Mouse (Mus musculus) c-Kit-positive CD71-positive TER-119-negative erythroid progenitor cells, embryonic 14.5 days (primary cell): Measurements from ENCODE around the gene Hoxd4.

Experiments
- DNase-seq: peaks from one replicate; pipeline ENCODE4 v3.0.0-alpha.2; 2013; ENCODE audit warnings: low read depth

The Hoxd4 gene

DNA sequence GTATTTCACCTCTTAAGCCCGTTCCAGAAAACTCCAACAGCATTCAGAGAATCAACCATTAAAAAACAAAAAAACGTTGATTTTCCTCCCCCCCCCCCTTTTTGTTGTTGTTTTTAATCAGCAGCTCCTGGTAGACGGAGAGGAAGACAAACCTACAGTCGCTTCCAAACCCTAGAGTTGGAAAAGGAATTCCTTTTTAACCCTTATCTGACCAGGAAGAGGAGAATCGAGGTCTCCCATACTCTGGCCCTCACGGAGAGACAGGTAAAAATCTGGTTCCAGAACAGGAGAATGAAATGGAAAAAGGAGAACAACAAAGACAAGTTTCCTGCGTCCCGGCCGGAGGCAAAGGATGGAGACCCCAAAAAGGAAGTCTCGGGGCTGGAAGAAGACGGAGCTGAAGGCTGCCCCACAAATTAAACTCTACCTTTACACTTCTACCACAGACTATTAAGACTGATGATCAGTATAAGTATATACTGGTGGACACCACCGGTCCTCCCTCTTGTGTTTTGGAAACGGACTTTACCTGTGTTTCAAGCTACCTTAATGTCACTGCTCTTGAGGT is 5.3 kb upstream of the Hoxd4 start:
- no peak for DNase-seq

DNA sequence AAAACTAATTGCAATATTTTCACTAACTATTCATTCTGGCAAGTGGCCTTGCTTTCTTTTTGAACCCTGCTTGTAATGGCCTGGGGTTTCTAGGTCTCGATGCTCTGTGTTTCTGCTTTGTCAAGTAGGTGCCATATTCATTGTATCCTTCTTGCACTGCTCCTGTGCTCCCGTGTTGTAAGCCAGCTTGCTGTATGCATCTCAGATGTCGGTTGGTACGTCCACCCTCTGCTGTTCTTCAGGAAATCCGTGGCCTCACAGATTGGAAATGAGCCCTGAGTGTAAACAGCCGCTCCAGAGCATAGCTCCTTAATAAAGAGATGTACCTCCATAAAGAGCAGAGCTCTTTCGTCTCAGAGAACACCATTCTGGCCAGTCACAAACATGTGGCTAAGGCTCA is 4.1 kb upstream of the Hoxd4 start:
- no peak for DNase-seq

- DNase-seq = no peak
Measured at GRCm38 (mm10) chr2:74708676-74709075, 3.1 kb upstream of the Hoxd4 start.

GRCm38 (mm10) chr2:74709465-74710419 is 2.0 kb upstream of the Hoxd4 start:
- DNase-seq = no peak

GRCm38 (mm10) chr2:74710929-74711543 is 693 bp upstream of the Hoxd4 start:
- DNase-seq = no peak

DNA sequence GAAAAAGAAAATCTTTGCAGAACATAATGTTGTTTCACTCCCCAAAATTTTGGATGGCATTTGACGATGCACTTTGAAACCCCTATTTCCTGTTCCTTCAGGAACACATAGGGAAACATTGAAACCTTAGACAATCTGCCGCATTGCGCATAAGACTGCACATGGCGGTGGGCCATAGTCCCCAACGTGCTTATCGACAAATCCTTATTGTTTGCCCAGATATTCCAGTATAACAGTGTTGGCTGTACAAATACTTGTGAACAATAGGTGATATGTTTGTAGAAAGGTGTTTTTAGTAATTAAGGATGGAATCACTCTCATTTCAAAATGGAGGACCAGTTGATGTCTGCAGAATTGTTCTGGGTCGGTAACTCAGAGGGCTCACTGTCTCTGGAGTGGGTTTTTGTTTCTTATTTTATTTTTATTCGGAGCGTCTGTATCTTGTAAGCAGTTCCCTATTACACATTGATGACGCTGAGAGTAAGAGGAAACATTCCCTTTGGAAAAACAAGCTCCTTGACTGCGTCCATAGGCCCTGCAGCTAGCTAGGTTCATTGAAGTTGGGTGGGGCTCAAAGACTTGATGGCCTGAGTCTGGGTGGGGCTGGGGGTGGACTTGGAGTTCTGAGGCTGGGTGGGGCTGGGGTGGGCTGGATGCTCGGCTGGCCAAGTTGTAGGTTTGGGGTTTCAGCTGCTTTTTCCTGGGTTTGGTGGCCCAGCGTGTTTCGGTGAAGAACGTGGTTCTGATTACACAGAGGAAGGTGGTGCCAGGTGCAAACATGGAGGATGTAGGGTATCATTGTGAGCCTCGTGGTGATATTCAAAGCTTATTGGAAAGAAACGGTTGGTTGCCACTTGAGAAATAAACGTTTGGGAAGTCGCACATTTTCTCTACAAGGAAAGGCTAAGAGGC is 1.8 kb downstream of the Hoxd4 start:
- DNase-seq = no peak

- no peak for DNase-seq
Measured at GRCm38 (mm10) chr2:74714156-74714789, 2.5 kb downstream of the Hoxd4 start.

- no peak for DNase-seq
Measured at GRCm38 (mm10) chr2:74714881-74715280, 3.2 kb downstream of the Hoxd4 start.

DNA sequence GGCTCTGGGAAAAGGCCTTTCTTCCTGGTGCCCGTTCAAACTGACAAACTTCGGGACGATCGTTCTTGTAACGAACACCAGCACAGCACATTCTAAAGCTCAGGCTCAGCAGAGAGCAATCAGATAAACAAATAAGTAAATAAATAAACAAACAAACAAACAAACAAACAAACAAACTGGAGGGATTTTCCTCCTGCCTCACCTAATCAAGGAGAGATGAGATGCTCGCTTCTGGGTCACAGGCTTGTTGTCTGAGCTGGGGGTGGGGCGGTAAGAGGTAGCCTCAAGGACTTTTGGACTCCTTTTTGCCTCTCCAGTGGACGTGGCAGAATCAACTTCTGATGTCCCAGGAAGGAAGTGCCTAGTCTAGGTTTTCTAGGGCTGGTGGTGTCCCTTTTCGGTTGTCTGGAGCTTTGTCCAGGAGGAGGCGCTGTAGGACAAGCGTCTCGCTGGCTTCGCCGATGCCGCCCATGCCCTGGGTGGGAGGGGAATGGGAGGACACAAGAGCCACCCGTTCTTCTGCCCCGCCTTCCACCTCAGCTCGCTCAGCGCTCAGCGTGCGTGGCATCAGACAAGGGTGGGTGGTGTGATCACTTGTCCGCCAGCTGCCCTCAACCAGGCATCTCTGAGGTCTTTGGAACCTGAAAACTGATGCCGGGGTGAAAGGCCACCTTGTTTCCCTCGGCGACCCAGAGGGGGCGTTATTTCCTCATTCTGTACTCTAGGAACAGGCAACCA is 3.9 kb downstream of the Hoxd4 start:
- peak; percentile 63 for DNase-seq

DNA sequence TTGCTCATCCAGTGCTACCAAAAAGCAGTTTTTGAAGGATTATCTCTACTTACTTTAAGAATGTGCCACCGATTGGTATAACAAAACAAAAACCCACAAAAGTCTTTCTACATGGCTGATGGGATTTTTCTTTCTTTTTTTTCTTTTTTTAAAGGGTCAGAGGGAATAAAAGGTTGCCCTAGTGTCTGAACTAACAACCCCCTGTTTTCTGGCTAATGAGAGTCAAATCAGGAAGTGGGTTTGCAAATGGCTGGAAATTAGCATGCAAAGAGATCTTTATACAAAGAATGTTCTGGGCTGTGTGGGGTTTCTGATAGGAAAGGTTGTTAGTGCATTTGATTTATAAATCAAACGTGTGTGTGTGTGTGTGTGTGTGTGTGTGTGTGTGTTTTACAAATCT is 8.7 kb downstream of the Hoxd4 start:
- DNase-seq = no peak

DNA sequence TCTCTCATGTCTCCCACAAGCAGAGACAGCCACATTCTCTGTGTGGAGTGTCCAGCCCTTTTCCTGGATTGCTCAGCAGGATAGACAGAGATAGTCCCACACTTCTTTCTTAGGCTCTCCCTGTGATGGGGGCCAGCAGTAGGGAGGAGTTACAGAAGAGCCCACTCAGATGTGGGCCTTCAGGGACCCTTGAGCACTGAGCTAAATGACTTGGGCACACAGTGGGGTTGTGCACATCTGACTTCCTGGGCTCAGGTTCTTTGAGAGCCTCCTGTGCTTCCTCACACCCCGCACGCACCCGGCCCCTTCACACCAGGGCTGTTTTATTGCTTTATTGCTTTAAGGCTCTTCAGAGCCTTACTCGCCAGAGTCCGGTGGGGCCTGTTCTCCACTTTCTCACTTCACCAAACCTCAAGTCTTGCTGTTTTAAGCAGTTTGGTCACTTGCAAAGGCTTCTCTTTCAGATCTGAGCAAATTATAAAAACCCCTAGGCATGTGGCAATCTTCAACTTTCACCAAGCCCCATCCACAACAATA is 9.3 kb downstream of the Hoxd4 start:
- DNase-seq = no peak

- no peak for DNase-seq
Measured at GRCm38 (mm10) chr2:74721882-74722281, 10.2 kb downstream of the Hoxd4 start.

DNA sequence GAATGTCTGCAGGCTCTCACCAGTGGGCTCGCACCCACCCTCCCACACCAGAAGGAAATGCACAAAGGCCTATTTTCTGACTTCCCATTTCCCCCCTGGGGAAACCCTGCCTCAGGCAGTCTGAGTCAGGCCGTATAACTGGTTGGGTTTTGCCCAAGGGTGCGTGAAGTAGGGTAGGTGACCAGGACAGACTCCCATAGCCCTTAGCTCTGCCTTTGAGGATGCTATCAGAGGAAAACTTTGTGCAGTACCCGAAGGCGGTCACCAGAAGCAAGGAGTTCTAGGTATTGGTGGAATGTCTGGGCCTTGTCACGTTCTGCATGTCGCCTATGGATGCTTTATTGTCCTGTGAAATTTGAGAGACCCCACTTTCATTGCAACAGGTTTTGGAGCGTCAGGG is 11.2 kb downstream of the Hoxd4 start:
- DNase-seq = no peak

GRCm38 (mm10) chr2:74724244-74725015 is 12.7 kb downstream of the Hoxd4 start:
- DNase-seq = no peak

- no peak for DNase-seq
Measured at GRCm38 (mm10) chr2:74725171-74725570, 13.4 kb downstream of the Hoxd4 start.

GRCm38 (mm10) chr2:74726551-74726950 is 14.8 kb downstream of the Hoxd4 start, which contains the start of gene Gm28230:
Gene Gm28230 (plus strand): TSS chr2:74726728.
- DNase-seq = no peak

DNA sequence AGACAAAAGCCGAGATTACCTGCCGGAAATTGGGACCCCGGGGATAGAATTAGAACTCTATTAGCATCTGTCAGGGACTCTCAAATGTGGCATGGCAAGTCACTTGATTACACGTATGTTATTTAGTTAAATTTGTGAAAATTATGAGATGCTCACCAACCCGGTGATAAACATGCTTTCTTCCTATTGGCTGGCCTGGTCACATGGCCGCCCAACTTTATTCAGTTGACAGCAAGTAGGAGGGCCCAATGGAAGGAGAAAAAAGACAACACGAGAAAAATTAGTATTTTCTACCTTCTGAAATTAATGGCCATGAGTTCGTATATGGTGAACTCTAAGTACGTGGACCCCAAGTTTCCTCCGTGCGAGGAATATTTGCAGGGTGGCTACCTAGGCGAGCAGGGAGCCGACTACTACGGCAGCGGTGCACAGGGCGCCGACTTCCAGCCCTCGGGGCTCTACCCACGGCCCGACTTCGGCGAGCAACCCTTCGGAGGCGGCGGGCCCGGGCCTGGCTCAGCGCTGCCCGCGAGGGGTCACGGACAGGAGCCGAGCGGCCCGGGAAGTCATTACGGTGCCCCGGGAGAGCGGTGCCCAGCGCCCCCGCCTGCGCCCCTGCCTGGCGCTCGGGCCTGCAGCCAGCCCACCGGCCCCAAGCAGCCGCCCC is 15.4 kb downstream of the Hoxd4 start:
- DNase-seq = no peak

DNA sequence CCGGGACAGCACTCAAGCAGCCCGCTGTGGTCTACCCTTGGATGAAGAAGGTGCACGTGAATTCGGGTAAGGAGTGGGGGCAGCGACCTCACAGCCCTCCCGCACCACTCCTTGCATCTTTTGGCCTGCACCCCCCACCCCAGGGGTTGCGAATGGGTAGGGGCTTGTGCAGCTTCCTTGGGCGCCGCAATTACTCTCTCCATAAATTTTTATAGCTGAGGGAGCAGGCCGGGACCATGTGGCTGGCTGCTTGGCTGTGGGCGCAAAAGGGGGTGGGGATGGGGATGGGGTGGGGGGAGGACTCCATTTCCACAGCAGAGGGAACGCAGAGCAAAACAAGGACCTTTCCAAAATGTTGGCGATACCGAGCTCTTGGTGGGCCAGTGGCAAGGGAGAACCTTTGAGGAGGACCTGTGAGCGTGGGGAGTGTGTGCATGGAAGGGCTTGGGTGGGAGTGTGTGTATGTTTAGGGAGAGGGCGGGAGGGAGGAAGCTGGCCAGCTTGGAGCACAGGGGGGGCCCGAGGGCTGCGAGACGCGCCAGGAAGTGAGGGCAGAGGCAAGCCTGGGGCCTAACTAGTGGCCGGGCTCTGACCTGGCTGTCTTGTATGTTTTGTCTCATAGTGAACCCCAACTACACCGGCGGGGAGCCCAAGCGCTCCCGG is 16.0 kb downstream of the Hoxd4 start:
- no peak for DNase-seq

DNA sequence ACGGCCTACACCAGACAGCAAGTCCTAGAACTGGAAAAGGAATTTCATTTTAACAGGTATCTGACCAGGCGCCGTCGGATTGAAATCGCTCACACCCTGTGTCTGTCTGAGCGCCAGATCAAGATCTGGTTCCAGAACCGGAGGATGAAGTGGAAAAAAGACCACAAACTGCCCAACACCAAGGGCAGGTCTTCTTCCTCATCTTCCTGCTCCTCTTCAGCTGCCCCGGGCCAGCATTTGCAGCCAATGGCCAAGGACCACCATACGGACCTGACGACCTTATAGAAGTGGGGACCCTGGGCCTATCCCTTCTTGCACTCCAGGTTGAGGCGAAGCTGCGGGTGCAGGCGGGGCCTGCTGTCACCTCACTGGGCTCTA is 16.6 kb downstream of the Hoxd4 start:
- DNase-seq = no peak
